Mouse (Mus musculus): ENCODE measurements around the gene Gm364. TPM values are rescaled to one million over a fixed set of nuclear protein-coding genes. Genes with fewer than 3 reads are reported as not detected.

Gm364 gene
- not detected in 2 replicates for polyA plus RNA-seq (2011; ENCODE audit: insufficient read depth, insufficient read length, low replicate concordance, missing spikeins)

- no peak within 1 kb of the TSS for H3K4me3 ChIP-seq (replicated peaks; ENCODE audit: control insufficient read depth, low read depth, low read length)
- TF ChIP-seq POLR2A (IDR thresholded peaks at IDR 0.05; ENCODE audit: borderline replicate concordance, control insufficient read depth, low read depth, low read length) = no peak
- no peak for TF ChIP-seq CTCF (IDR thresholded peaks at IDR 0.05; ENCODE audit: control insufficient read depth, insufficient read depth, low read length)
- H3K4me1 ChIP-seq (ENCODE audit: control insufficient read depth, insufficient read depth, low read length) = no peaks in the 10 kb centered on the region
- H3K27ac ChIP-seq (ENCODE audit: control insufficient read depth, insufficient read depth, low read depth, low read length, poor library complexity) = no peak within 1 kb of the TSS
- WGBS = 80% methylated on average over 12 of the region's 12 CpGs
These were observed at the start of gene Gm364 for GRCm38 (mm10) chrX:57408769-57409168. Gene Gm364 (plus strand): TSS chrX:57409154.

DNA sequence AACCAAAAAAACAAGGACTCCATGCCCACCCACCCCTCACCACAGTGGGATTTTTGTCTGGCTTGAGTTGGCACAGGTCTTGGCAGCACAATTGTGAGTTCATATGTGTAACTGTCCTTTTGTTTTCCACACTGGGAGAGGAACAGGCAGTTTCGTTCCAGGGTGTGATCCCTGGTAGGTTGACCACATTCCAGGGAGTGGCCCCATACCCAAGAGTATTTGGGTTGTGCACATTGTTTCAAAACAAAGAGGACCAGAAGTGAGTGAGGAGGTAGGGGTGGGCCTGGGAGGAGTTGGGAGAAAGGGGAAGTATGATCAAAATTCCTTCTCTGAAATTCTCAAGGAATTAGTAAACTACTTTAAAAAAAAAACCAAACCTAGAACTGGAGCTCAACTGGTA lies 49.6 kb upstream of the Gm364 start:
- Histone ChIP-seq H3K27ac (ENCODE audit: control insufficient read depth, insufficient read depth, low read depth, low read length, poor library complexity) (no peak overlapping the region), H3K4me1 (ENCODE audit: control insufficient read depth, insufficient read depth, low read length) (no peaks in the 10 kb centered on the region), H3K4me3 (replicated peaks; ENCODE audit: control insufficient read depth, low read depth, low read length) (no peak overlapping the region)
- TF ChIP-seq POLR2A (IDR thresholded peaks at IDR 0.05; ENCODE audit: borderline replicate concordance, control insufficient read depth, low read depth, low read length) (no peak), CTCF (IDR thresholded peaks at IDR 0.05; ENCODE audit: control insufficient read depth, insufficient read depth, low read length) (no peak)
- 70% methylated on average over 1 of the region's 1 CpGs for WGBS

- H3K27ac ChIP-seq (ENCODE audit: control insufficient read depth, insufficient read depth, low read depth, low read length, poor library complexity) = no peak overlapping the region
- no peak for TF ChIP-seq POLR2A (IDR thresholded peaks at IDR 0.05; ENCODE audit: borderline replicate concordance, control insufficient read depth, low read depth, low read length)
- TF ChIP-seq CTCF (IDR thresholded peaks at IDR 0.05; ENCODE audit: control insufficient read depth, insufficient read depth, low read length) = no peak
- WGBS = 56% methylated on average over 2 of the region's 2 CpGs
- no peaks in the 10 kb centered on the region for H3K4me1 ChIP-seq (ENCODE audit: control insufficient read depth, insufficient read depth, low read length)
- no peak overlapping the region for H3K4me3 ChIP-seq (replicated peaks; ENCODE audit: control insufficient read depth, low read depth, low read length)
These were observed 43.9 kb upstream of the Gm364 start for GRCm38 (mm10) chrX:57364891-57365569.

GRCm38 (mm10) chrX:57372965-57373364 lies 36.0 kb upstream of the Gm364 start:
- TF ChIP-seq POLR2A (IDR thresholded peaks at IDR 0.05; ENCODE audit: borderline replicate concordance, control insufficient read depth, low read depth, low read length) (no peak), CTCF (IDR thresholded peaks at IDR 0.05; ENCODE audit: control insufficient read depth, insufficient read depth, low read length) (no peak)
- 41% methylated on average over 4 of the region's 4 CpGs for WGBS
- no peak overlapping the region for H3K4me3 ChIP-seq (replicated peaks; ENCODE audit: control insufficient read depth, low read depth, low read length)
- H3K27ac ChIP-seq (ENCODE audit: control insufficient read depth, insufficient read depth, low read depth, low read length, poor library complexity) = no peak overlapping the region
- no peaks in the 10 kb centered on the region for H3K4me1 ChIP-seq (ENCODE audit: control insufficient read depth, insufficient read depth, low read length)

- H3K27ac ChIP-seq (ENCODE audit: control insufficient read depth, insufficient read depth, low read depth, low read length, poor library complexity) = no peak overlapping the region
- H3K4me1 ChIP-seq (ENCODE audit: control insufficient read depth, insufficient read depth, low read length) = no peaks in the 10 kb centered on the region
- no peak overlapping the region for H3K4me3 ChIP-seq (replicated peaks; ENCODE audit: control insufficient read depth, low read depth, low read length)
- no peak for TF ChIP-seq CTCF (IDR thresholded peaks at IDR 0.05; ENCODE audit: control insufficient read depth, insufficient read depth, low read length)
- TF ChIP-seq POLR2A (IDR thresholded peaks at IDR 0.05; ENCODE audit: borderline replicate concordance, control insufficient read depth, low read depth, low read length) = no peak
- WGBS = 81% methylated on average over 2 of the region's 2 CpGs
These were observed 35.4 kb upstream of the Gm364 start for GRCm38 (mm10) chrX:57373543-57373942.

- TF ChIP-seq POLR2A (IDR thresholded peaks at IDR 0.05; ENCODE audit: borderline replicate concordance, control insufficient read depth, low read depth, low read length) (no peak), CTCF (IDR thresholded peaks at IDR 0.05; ENCODE audit: control insufficient read depth, insufficient read depth, low read length) (no peak)
- WGBS = 71% methylated on average over 2 of the region's 2 CpGs
- H3K27ac ChIP-seq (ENCODE audit: control insufficient read depth, insufficient read depth, low read depth, low read length, poor library complexity) = no peak overlapping the region
These were observed 34.9 kb upstream of the Gm364 start for GRCm38 (mm10) chrX:57374029-57374428.

GRCm38 (mm10) chrX:57377096-57377495 lies 31.9 kb upstream of the Gm364 start:
- whole genome bisulfite sequencing = 56% methylated on average over 3 of the region's 3 CpGs
- no peak overlapping the region for H3K27ac ChIP-seq (ENCODE audit: control insufficient read depth, insufficient read depth, low read depth, low read length, poor library complexity)
- TF ChIP-seq POLR2A (IDR thresholded peaks at IDR 0.05; ENCODE audit: borderline replicate concordance, control insufficient read depth, low read depth, low read length) = no peak
- no peak for TF ChIP-seq CTCF (IDR thresholded peaks at IDR 0.05; ENCODE audit: control insufficient read depth, insufficient read depth, low read length)
- no peak overlapping the region for H3K4me3 ChIP-seq (replicated peaks; ENCODE audit: control insufficient read depth, low read depth, low read length)
- H3K4me1 ChIP-seq (ENCODE audit: control insufficient read depth, insufficient read depth, low read length) = no peaks in the 10 kb centered on the region

More at GRCm38 (mm10) chrX:57374029-57374428, 34.9 kb upstream of the Gm364 start:
- Histone ChIP-seq H3K4me1 (ENCODE audit: control insufficient read depth, insufficient read depth, low read length) (no peaks in the 10 kb centered on the region), H3K4me3 (replicated peaks; ENCODE audit: control insufficient read depth, low read depth, low read length) (no peak overlapping the region)

GRCm38 (mm10) chrX:57378579-57378978 lies 30.4 kb upstream of the Gm364 start:
- WGBS = 81% methylated on average over 3 of the region's 3 CpGs
- no peak overlapping the region for H3K27ac ChIP-seq (ENCODE audit: control insufficient read depth, insufficient read depth, low read depth, low read length, poor library complexity)
- no peak overlapping the region for H3K4me3 ChIP-seq (replicated peaks; ENCODE audit: control insufficient read depth, low read depth, low read length)
- no peaks in the 10 kb centered on the region for H3K4me1 ChIP-seq (ENCODE audit: control insufficient read depth, insufficient read depth, low read length)
- TF ChIP-seq CTCF (IDR thresholded peaks at IDR 0.05; ENCODE audit: control insufficient read depth, insufficient read depth, low read length) = no peak
- no peak for TF ChIP-seq POLR2A (IDR thresholded peaks at IDR 0.05; ENCODE audit: borderline replicate concordance, control insufficient read depth, low read depth, low read length)
